Mouse (Mus musculus) stomach, postnatal 0 days (tissue): ENCODE measurements around the gene Egln2.

Experiments
- CTCF ChIP-seq: IDR thresholded peaks from 2 replicates; pipeline ENCODE4 v1.5.1; 2016; ENCODE audit warnings: antibody characterized with exemption, low read depth, mild to moderate bottlenecking, moderate library complexity
- EP300 ChIP-seq: optimal IDR thresholded peaks from 2 replicates; pipeline ENCODE3; 2016; ENCODE audit warnings: antibody characterized with exemption

GRCm38 (mm10) chr7:27165007-27165655 is 1.5 kb downstream of the Egln2 start:
- TF ChIP-seq CTCF (no peak), EP300 (no peak)
